ENCODE assay signal across 8 mouse cellular contexts in genomic region chr13:33003523-33004413, GRCm38 (mm10). TPM values are rescaled to one million over a fixed set of nuclear protein-coding genes. Genes with fewer than 3 reads are reported as not detected.
DNase-seq lines count a peak whose midpoint lies in the region; ATAC-seq and TF ChIP-seq lines count a peak whose summit lies in the region.

No protein-coding gene starts in this region.

- no peak for DNase-seq in kidney, postnatal 25 days
- peak; percentile 1 for DNase-seq in hindbrain, embryonic 11.5 days (ENCODE audit: low spot score)
- no peak for DNase-seq in left cerebral cortex, postnatal 36 days (ENCODE audit: low spot score in 2 of 2)
- no peak for DNase-seq in cerebellum, postnatal 14 days
- DNase-seq in kidney, postnatal 14 days: no peak

- TF ChIP-seq POLR2A in bone marrow, adult 2 months (IDR thresholded peaks at IDR 0.05; ENCODE audit: borderline replicate concordance, control insufficient read depth, low read depth, low read length): no peak

- peak overlapping the region; percentile 87 for H3K27ac ChIP-seq in kidney, embryonic 16.5 days (ENCODE audit: low read length)
- peak overlapping the region; percentile 67 for H3K27ac ChIP-seq in bone marrow, adult 2 months (ENCODE audit: control insufficient read depth, insufficient read depth, low read depth, low read length, poor library complexity)
- H3K27ac ChIP-seq in hindbrain, embryonic 11.5 days (ENCODE audit: low read depth, low read length): no peak overlapping the region

- H3K27me3 ChIP-seq in kidney, embryonic 16.5 days (ENCODE audit: insufficient read depth, low read length): no peaks in the 10 kb centered on the region
- no peaks in the 10 kb centered on the region for H3K27me3 ChIP-seq in hindbrain, embryonic 11.5 days (ENCODE audit: control insufficient read depth, insufficient read depth, low read length)

- peak overlapping the region; percentile 70 for H3K9ac ChIP-seq in kidney, embryonic 16.5 days (replicated peaks; ENCODE audit: low read length)
- H3K9ac ChIP-seq in hindbrain, embryonic 11.5 days (ENCODE audit: low read depth, low read length): no peak overlapping the region

- peak overlapping the region; percentile 45 for H3K4me3 ChIP-seq in kidney, embryonic 16.5 days (ENCODE audit: low read length)
- H3K4me3 ChIP-seq in bone marrow, adult 2 months (replicated peaks; ENCODE audit: control insufficient read depth, low read depth, low read length): peak overlapping the region; percentile 71
- no peak overlapping the region for H3K4me3 ChIP-seq in hindbrain, embryonic 11.5 days (ENCODE audit: low read depth, low read length)

- 0 out of 2 replicates have a peak, but pooled peaks cover 3% of the 10 kb centered on the region for H3K4me1 ChIP-seq in kidney, embryonic 16.5 days (ENCODE audit: insufficient read depth, low read length)
- H3K4me1 ChIP-seq in bone marrow, adult 2 months (ENCODE audit: control insufficient read depth, insufficient read depth, low read length): peaks cover 2% of the 10 kb centered on the region
- H3K4me1 ChIP-seq in hindbrain, embryonic 11.5 days (replicated peaks; ENCODE audit: control insufficient read depth, insufficient read depth, low read length): no peaks in the 10 kb centered on the region

- no peak for TF ChIP-seq CTCF in bone marrow, adult 2 months (IDR thresholded peaks at IDR 0.05; ENCODE audit: control insufficient read depth, insufficient read depth, low read length)

- intact Hi-C loops in left cerebral cortex, postnatal 36 days (cut with DNase I): loop anchor here (5.0 kb wide), 1 partner anchor 69 kb away; no protein-coding TSS in a partner anchor

- peak; percentile 58; the same call in 1 of the 2 replicates for ATAC-seq in kidney, embryonic 16.5 days (ENCODE audit: low FRiP score, low TSS enrichment)
- ATAC-seq in hindbrain, embryonic 11.5 days (ENCODE audit: low FRiP score): peak; percentile 23; the same call in 1 of the 2 replicates
- peak; percentile 27 for ATAC-seq in megakaryocyte progenitor cell, adult 5-6 weeks (replicated peaks; ENCODE audit: poor library complexity)

- peaks cover 2% of the 10 kb centered on the region; the same call in 1 of the 2 replicates for H3K36me3 ChIP-seq in kidney, embryonic 16.5 days (ENCODE audit: insufficient read depth, low read length)
- H3K36me3 ChIP-seq in hindbrain, embryonic 11.5 days (ENCODE audit: control insufficient read depth, insufficient read depth, low read length): no peaks in the 10 kb centered on the region

- 64% methylated on average over 9 of the region's 9 CpGs for WGBS in kidney, embryonic 16.5 days
- WGBS in bone marrow, adult 2 months: 30% methylated on average over 9 of the region's 9 CpGs
- 73% methylated on average over 9 of the region's 9 CpGs for WGBS in hindbrain, embryonic 11.5 days

- H3K4me2 ChIP-seq in kidney, embryonic 16.5 days (replicated peaks; ENCODE audit: low read depth, low read length): peak overlapping the region; percentile 54
- 0 out of 2 replicates have a peak overlapping the region, but pooled peaks have one; percentile 20 for H3K4me2 ChIP-seq in hindbrain, embryonic 11.5 days (replicated peaks; ENCODE audit: low read depth, low read length)

- H3K9me3 ChIP-seq in kidney, embryonic 16.5 days (ENCODE audit: low read length): no peaks in the 10 kb centered on the region
- H3K9me3 ChIP-seq in hindbrain, embryonic 11.5 days (ENCODE audit: control insufficient read depth, low read length): no peaks in the 10 kb centered on the region

RNA-seq across cellular contexts. Expression of gene Serpinb9, which starts 0.7 kb away (rescaled TPM):
- polyA plus RNA-seq in kidney, embryonic 16.5 days (2015; fragmentation: Nextera tagmentation; extraction: Ambion mirVana): 11.4 TPM in 2 replicates
- 3.1 and 6.7 TPM in 2 replicates for polyA plus RNA-seq in bone marrow, adult 2 months (2011; ENCODE audit: insufficient read depth, insufficient read length, low replicate concordance, missing spikeins)
- 1.1 and 2.2 TPM in 2 replicates for polyA plus RNA-seq in hindbrain, embryonic 11.5 days (2014; fragmentation: Nextera tagmentation; extraction: Ambion mirVana)
- 3.9 and 4.0 TPM in 2 replicates for total RNA-seq in megakaryocyte progenitor cell, adult 5-6 weeks (2015)
- total RNA-seq in megakaryocyte progenitor cell, adult 5-6 weeks (2017): 2.0 and 3.0 TPM in 2 replicates
- total RNA-seq in left cerebral cortex, postnatal 36 days (2021): 1 to 10 TPM; 4.3 to 4.6 TPM

RNA-seq across cellular contexts. Expression of gene Serpinb9b, which starts 23.4 kb away (rescaled TPM):
- polyA plus RNA-seq in kidney, embryonic 16.5 days (2015; fragmentation: Nextera tagmentation; extraction: Ambion mirVana): 0.09 TPM in 1 of 2 replicates, not detected in the other
- polyA plus RNA-seq in bone marrow, adult 2 months (2011; ENCODE audit: insufficient read depth, insufficient read length, low replicate concordance, missing spikeins): 0.70 and 2.3 TPM in 2 replicates
- 0.08 and 0.14 TPM in 2 replicates for polyA plus RNA-seq in hindbrain, embryonic 11.5 days (2014; fragmentation: Nextera tagmentation; extraction: Ambion mirVana)
- total RNA-seq in megakaryocyte progenitor cell, adult 5-6 weeks (2015): not detected in 2 replicates
- not detected in 2 replicates for total RNA-seq in megakaryocyte progenitor cell, adult 5-6 weeks (2017)
- total RNA-seq in left cerebral cortex, postnatal 36 days (2021): not detected

RNA-seq across cellular contexts. Expression of gene Serpinb6b, which starts 38.8 kb away (rescaled TPM):
- 6.4 and 7.0 TPM in 2 replicates for polyA plus RNA-seq in kidney, embryonic 16.5 days (2015; fragmentation: Nextera tagmentation; extraction: Ambion mirVana)
- polyA plus RNA-seq in bone marrow, adult 2 months (2011; ENCODE audit: insufficient read depth, insufficient read length, low replicate concordance, missing spikeins): 2.9 and 6.2 TPM in 2 replicates
- 0.75 and 0.76 TPM in 2 replicates for polyA plus RNA-seq in hindbrain, embryonic 11.5 days (2014; fragmentation: Nextera tagmentation; extraction: Ambion mirVana)
- 2.7 and 5.7 TPM in 2 replicates for total RNA-seq in megakaryocyte progenitor cell, adult 5-6 weeks (2015)
- 2.2 and 8.1 TPM in 2 replicates for total RNA-seq in megakaryocyte progenitor cell, adult 5-6 weeks (2017)
- 1 to 10 TPM; 1.7 to 3.2 TPM for total RNA-seq in left cerebral cortex, postnatal 36 days (2021)
